Mouse (Mus musculus): ENCODE measurements around the gene Dusp11. TPM values are rescaled to one million over a fixed set of nuclear protein-coding genes. Genes with fewer than 3 reads are reported as not detected.
"Not testable (repeated sequence)": the region's sequence is repeated elsewhere in the genome, so short reads cannot be mapped to it uniquely, and the experiment has no call there.

The Dusp11 gene
- polyA plus RNA-seq, 1 experiment from 2014 or later: 43.5 TPM

DNA sequence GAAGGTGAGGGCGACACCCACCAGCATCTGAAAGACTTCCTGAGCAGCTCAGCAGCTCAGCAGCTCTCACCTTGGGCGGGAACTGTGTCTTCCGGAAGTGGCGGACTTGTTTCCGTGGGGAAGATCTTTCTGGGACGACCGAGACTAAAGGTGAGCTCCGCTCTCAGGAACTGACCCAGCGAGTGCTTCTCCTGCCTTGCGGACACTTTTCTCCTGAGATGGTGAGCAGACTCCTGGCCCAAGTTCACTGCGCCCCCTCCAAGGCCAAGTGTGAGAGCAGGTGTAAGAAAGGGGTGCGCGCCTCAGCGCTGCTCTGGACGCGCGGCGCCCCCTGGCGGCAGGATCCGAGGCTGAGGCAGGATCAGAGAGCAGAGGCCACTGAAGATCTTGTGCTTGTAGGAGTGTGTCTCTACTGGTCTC is 56.8 kb downstream of the Dusp11 start, which contains the start of gene Nat8f4:
Gene Nat8f4 (minus strand): TSS at position 243 of the 420 bp plus-strand sequence.
- not testable (repeated sequence) for H3K4me1 ChIP-seq (replicated peaks); H3K9ac ChIP-seq; H3K27ac ChIP-seq; H3K9me3 ChIP-seq; H3K36me3 ChIP-seq; H3K27me3 ChIP-seq (replicated peaks)
- ATAC-seq: peak; percentile 90
- Histone ChIP-seq H3K4me3 (replicated peaks) (peak within 1 kb of the TSS; percentile 32), H3K4me2 (replicated peaks) (peak within 1 kb of the TSS; percentile 47)
- 13% methylated on average over 20 of the region's 20 CpGs for WGBS

DNA sequence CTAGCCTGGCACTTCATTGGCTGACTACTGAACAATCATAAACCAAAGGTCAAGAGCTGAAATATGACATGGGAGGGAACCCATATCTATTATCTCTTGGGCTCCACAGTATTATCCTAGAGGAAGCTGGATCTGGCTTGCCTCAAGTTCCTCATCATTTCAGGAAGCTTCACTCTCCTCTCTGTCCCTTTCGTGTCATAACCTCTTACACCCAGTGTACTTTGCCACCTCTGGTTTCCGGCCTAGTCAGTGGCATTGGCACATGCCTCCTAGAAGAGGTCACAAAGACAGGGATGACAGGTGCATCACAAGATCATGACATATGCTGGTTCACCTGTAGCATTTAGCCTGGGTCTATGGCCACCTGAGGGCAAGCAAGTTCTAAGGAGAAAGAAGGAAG is 59.2 kb downstream of the Dusp11 start:
- H3K36me3 ChIP-seq: no peaks in the 10 kb centered on the region
- no peak overlapping the region for H3K9ac ChIP-seq
- WGBS: 82% methylated on average over 2 of the region's 2 CpGs
- H3K4me1 ChIP-seq (replicated peaks): no peaks in the 10 kb centered on the region
- H3K27me3 ChIP-seq (replicated peaks): no peaks in the 10 kb centered on the region
- no peak overlapping the region for H3K27ac ChIP-seq
- H3K4me2 ChIP-seq (replicated peaks): no peak overlapping the region
- no peaks in the 10 kb centered on the region for H3K9me3 ChIP-seq
- 0 out of 2 replicates have a peak, but pooled peaks have one; percentile 25 for ATAC-seq
- H3K4me3 ChIP-seq (replicated peaks): no peak overlapping the region

DNA sequence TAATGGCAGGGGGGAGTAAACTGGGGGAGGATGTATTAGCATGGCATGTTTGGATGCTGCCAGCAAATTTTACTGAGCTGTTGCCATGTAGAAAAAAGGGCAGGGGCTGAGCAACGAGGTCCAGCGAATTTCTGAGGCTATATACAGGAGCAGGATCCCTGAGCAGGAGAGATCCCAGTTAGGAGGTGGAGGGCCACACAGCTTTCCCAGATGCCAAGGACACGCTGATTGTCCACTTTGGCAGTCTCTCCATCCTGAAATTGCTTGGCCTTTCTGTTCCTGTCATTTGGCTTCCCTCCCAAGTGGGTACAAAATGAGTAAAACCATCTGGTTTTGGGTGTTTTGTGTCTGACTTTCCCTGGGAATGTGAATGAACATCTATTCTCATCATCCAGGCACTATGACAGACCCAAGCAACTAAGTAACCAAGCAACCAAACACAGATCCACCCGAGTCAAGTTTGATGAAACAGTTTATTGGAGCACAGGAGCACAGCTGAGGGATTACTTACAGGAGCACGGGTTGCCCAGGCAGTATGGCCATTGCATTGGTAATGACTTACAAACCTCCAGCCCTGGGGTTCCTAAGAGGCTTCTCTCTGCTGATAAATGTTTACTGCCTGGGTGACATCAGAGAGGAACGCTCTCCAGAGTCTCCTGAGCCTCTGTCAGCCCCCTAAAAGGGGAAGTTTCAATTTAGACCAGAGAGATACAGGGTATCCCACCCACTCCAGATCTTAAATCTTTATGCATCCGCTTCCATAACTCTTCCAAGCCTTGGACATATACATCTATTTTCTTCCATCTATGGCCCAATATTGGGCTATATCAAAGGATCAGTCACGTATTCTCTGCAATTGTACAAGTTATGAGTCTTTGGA is 62.6 kb downstream of the Dusp11 start:
- WGBS: 71% methylated on average over 7 of the region's 8 CpGs
- not testable (repeated sequence) for H3K36me3 ChIP-seq; H3K9ac ChIP-seq; H3K4me1 ChIP-seq (replicated peaks); H3K27me3 ChIP-seq (replicated peaks); H3K9me3 ChIP-seq; H3K27ac ChIP-seq; ATAC-seq; H3K4me2 ChIP-seq (replicated peaks); H3K4me3 ChIP-seq (replicated peaks)

DNA sequence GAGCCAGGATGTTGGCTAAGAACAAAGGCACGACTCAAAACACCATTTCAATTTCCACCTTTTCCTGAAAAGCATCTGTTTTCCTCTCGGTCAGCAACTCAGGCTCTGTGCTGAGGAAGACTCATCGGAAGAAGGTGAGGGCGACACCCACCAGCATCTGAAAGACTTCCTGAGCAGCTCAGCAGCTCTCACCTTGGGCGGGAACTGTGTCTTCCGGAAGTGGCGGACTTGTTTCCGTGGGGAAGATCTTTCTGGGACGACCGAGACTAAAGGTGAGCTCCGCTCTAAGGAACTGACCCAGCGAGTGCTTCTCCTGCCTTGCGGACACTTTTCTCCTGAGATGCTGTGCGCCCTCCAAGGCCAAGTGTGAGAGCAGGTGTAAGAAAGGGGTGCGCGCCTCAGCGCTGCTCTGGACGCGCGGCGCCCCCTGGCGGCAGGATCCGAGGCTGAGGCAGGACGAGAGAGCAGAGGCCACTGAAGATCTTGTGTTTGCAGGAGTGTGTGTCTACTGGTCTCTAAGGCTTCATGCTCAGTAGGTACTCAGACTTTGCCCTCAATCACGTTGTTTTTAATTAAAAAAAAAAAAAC is 66.3 kb downstream of the Dusp11 start:
- not testable (repeated sequence) for ATAC-seq

More for the DNA sequence above, 66.3 kb downstream of the Dusp11 start:
- H3K36me3 ChIP-seq; H3K9me3 ChIP-seq; H3K4me1 ChIP-seq (replicated peaks); H3K4me3 ChIP-seq (replicated peaks); H3K4me2 ChIP-seq (replicated peaks); H3K27me3 ChIP-seq (replicated peaks); H3K9ac ChIP-seq; H3K27ac ChIP-seq: not testable (repeated sequence)
- WGBS: 73% methylated on average over 25 of the region's 25 CpGs

Other genes starting within 250 kb of the Dusp11 start
- not detected in 2 replicates for gene Nat8f7, start 248.5 kb downstream of the Dusp11 start, polyA plus RNA-seq (2015; fragmentation: Nextera tagmentation; extraction: Ambion mirVana)
- gene Nat8f3, start 195.9 kb downstream of the Dusp11 start, polyA plus RNA-seq (2015; fragmentation: Nextera tagmentation; extraction: Ambion mirVana): 0.10 TPM in 1 of 2 replicates, not detected in the other
- gene Nat8f6, start 140.7 kb downstream of the Dusp11 start, polyA plus RNA-seq (2015; fragmentation: Nextera tagmentation; extraction: Ambion mirVana): not detected in 2 replicates
- 0.16 and 0.29 TPM in 2 replicates for gene Nat8f5, start 140.7 kb downstream of the Dusp11 start, polyA plus RNA-seq (2015; fragmentation: Nextera tagmentation; extraction: Ambion mirVana)
- 3.3 and 4.8 TPM in 2 replicates for gene Nat8, start 129.6 kb downstream of the Dusp11 start, polyA plus RNA-seq (2015; fragmentation: Nextera tagmentation; extraction: Ambion mirVana)
- gene Nat8f2, start 92.5 kb downstream of the Dusp11 start, polyA plus RNA-seq (2015; fragmentation: Nextera tagmentation; extraction: Ambion mirVana): 0.08 TPM in 1 of 2 replicates, not detected in the other
- 4.5 and 5.0 TPM in 2 replicates for gene Nat8f4, start 56.8 kb downstream of the Dusp11 start, polyA plus RNA-seq (2015; fragmentation: Nextera tagmentation; extraction: Ambion mirVana)
- gene Tprkb, start 49.8 kb downstream of the Dusp11 start, polyA plus RNA-seq (2015; fragmentation: Nextera tagmentation; extraction: Ambion mirVana): 39.3 and 41.8 TPM in 2 replicates
- 8.6 and 9.0 TPM in 2 replicates for gene Nat8f1, start 46.0 kb downstream of the Dusp11 start, polyA plus RNA-seq (2015; fragmentation: Nextera tagmentation; extraction: Ambion mirVana)
- gene Figla, start 54.5 kb upstream of the Dusp11 start, polyA plus RNA-seq (2015; fragmentation: Nextera tagmentation; extraction: Ambion mirVana): not detected in 2 replicates
- gene Add2, start 67.0 kb upstream of the Dusp11 start, polyA plus RNA-seq (2015; fragmentation: Nextera tagmentation; extraction: Ambion mirVana): 7.6 and 8.6 TPM in 2 replicates
- gene Tgfa, start 233.6 kb upstream of the Dusp11 start, polyA plus RNA-seq (2015; fragmentation: Nextera tagmentation; extraction: Ambion mirVana): 6.3 and 6.5 TPM in 2 replicates

Data from intestine, embryonic 15.5 days (tissue).